Mouse (Mus musculus) spleen, adult 2 months (tissue): ENCODE data around the gene Tom1l2.

Experiments
- CTCF ChIP-seq: fragments of 200-500 bp; IDR thresholded peaks from 2 replicates; pipeline ENCODE4 v1.5.1; 2011; ENCODE audit warnings: mild to moderate bottlenecking, inconsistent platforms; ENCODE audit not compliant: insufficient read depth, insufficient read length, insufficient replicate concordance; ENCODE audit errors: extremely low read depth
- POLR2A ChIP-seq: fragments of 200-500 bp; IDR thresholded peaks from 2 replicates; pipeline ENCODE4 v1.6.1; 2011; ENCODE audit warnings: low read depth, low read length, inconsistent platforms

DNA sequence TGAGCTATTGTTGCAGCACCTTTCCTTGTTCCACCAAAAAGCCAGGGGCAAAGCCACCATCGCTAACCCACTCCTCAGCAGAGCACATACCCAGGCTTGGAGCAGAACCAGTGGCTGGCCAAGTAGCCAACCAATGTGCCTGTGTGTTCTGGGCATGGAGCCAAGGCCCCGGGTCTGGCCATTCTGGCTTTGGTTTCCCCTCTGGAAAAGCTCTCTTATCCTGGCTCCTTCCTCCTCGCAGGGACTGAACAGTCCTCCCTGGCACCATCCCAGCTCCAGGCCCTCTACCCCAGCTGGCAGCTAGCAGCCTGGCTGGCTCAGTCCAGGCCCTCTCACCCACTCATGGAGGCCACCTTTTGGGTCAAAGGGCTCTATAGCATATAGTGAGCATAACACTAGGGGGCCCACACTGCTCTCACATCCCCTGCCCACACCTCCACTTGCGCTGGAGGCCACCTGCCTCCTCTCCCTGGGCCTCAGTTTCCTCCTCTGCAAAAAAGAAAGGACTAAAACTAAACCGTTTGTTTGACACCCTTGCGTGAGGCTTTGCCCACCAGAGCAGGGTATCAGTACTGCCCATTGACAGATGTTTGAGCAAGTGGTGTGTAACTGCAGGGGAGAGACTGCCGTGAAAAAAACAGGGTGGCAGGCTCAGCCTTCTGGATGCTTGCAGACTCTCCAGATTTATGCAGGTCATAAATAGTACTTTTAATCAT, 143.3 kb downstream of the Tom1l2 start:
- TF ChIP-seq CTCF (no peak), POLR2A (no peak)
